Mouse (Mus musculus) lung, postnatal 4 days (tissue): ENCODE data around the gene Rhbdd2.
"Not testable (repeated sequence)": the region's sequence is repeated elsewhere in the genome, so short reads cannot be mapped to it uniquely, and the experiment has no call there.

Experiments used
- DNase-seq, 2 experiments: peaks; one replicate each; pipeline ENCODE4 v3.0.0; 2021

Gene Rhbdd2

GRCm38 (mm10) chr5:135632117-135632796 lies at the start of gene Rhbdd2:
TSS of gene Rhbdd2 (plus strand) at chr5:135632618.
- DNase-seq = peak; percentile 98

- no peak for DNase-seq
Observed at GRCm38 (mm10) chr5:135585691-135586090, 46.7 kb upstream of the Rhbdd2 start.

- no peak for DNase-seq
Observed at GRCm38 (mm10) chr5:135587764-135588163, 44.7 kb upstream of the Rhbdd2 start.

- DNase-seq = no peak
Observed at GRCm38 (mm10) chr5:135589996-135590784, 42.2 kb upstream of the Rhbdd2 start.

GRCm38 (mm10) chr5:135604643-135605042 lies 27.8 kb upstream of the Rhbdd2 start:
- DNase-seq = not testable (repeated sequence)

GRCm38 (mm10) chr5:135606717-135607116 lies 25.7 kb upstream of the Rhbdd2 start:
- DNase-seq = not testable (repeated sequence)

GRCm38 (mm10) chr5:135607581-135607980 lies 24.8 kb upstream of the Rhbdd2 start:
- no peak for DNase-seq

- DNase-seq = no peak
Observed at GRCm38 (mm10) chr5:135609794-135610193, 22.6 kb upstream of the Rhbdd2 start.

GRCm38 (mm10) chr5:135619741-135620140 lies 12.7 kb upstream of the Rhbdd2 start:
- DNase-seq = not testable (repeated sequence)

GRCm38 (mm10) chr5:135620526-135620925 lies 11.9 kb upstream of the Rhbdd2 start:
- DNase-seq = no peak

GRCm38 (mm10) chr5:135621725-135622124 lies 10.7 kb upstream of the Rhbdd2 start:
- no peak for DNase-seq

GRCm38 (mm10) chr5:135623006-135623563 lies 9.3 kb upstream of the Rhbdd2 start:
- DNase-seq = no peak

- no peak for DNase-seq
Observed at GRCm38 (mm10) chr5:135628916-135629315, 3.5 kb upstream of the Rhbdd2 start.

- DNase-seq = no peak
Observed at GRCm38 (mm10) chr5:135629401-135629800, 3.0 kb upstream of the Rhbdd2 start.

GRCm38 (mm10) chr5:135630598-135630997 lies 1.8 kb upstream of the Rhbdd2 start:
- DNase-seq = peak in 1 of 2 experiments; percentile 67

- DNase-seq = no peak
Observed at GRCm38 (mm10) chr5:135632797-135633144, 353 bp downstream of the Rhbdd2 start.

- DNase-seq = no peak
Observed at GRCm38 (mm10) chr5:135639760-135640458, 7.5 kb downstream of the Rhbdd2 start.

- no peak for DNase-seq
Observed at GRCm38 (mm10) chr5:135640459-135640789, 8.0 kb downstream of the Rhbdd2 start.

- DNase-seq = no peak
Observed at GRCm38 (mm10) chr5:135641028-135641427, 8.6 kb downstream of the Rhbdd2 start.

- no peak for DNase-seq
Observed at GRCm38 (mm10) chr5:135642686-135643551, 10.5 kb downstream of the Rhbdd2 start.

- no peak for DNase-seq
Observed at GRCm38 (mm10) chr5:135643552-135643842, 11.1 kb downstream of the Rhbdd2 start.

- no peak for DNase-seq
Observed at GRCm38 (mm10) chr5:135643869-135644268, 11.5 kb downstream of the Rhbdd2 start.

- DNase-seq = no peak
Observed at GRCm38 (mm10) chr5:135645330-135645729, 12.9 kb downstream of the Rhbdd2 start.
